Mouse (Mus musculus) erythroblast, embryonic 14.5 days (primary cell): ENCODE results near the gene Zfr2. TPM values are rescaled to one million over a fixed set of nuclear protein-coding genes. Genes with fewer than 3 reads are reported as not detected.
A peak's percentile ranks its signal among the peaks of the same experiment; 100 is the strongest.

Source experiments
- H3K27me3 ChIP-seq: 2 replicates; pipeline ENCODE4 v1.6.1; 2012; ENCODE audit warnings: inconsistent platforms; ENCODE audit not compliant: control insufficient read depth
- H3K36me3 ChIP-seq: 2 replicates; pipeline ENCODE4 v1.6.1; 2012; ENCODE audit warnings: mild to moderate bottlenecking, inconsistent platforms; ENCODE audit not compliant: control insufficient read depth
- H3K4me1 ChIP-seq: 2 replicates; pipeline ENCODE4 v1.6.1; 2012; ENCODE audit warnings: inconsistent platforms; ENCODE audit not compliant: control insufficient read depth
- H3K4me3 ChIP-seq: replicated peaks from 2 replicates; pipeline ENCODE3; 2012; ENCODE audit warnings: moderate library complexity, mild to moderate bottlenecking, inconsistent platforms
- H3K9me3 ChIP-seq: 2 replicates; pipeline ENCODE4 v1.6.1; 2012; ENCODE audit warnings: low read length, inconsistent platforms, mixed read lengths; ENCODE audit not compliant: control insufficient read depth
- GATA1 ChIP-seq: IDR thresholded peaks from 2 replicates; pipeline ENCODE4 v1.6.1; 2012; ENCODE audit warnings: low read length, inconsistent platforms, mixed read lengths
- TAL1 ChIP-seq: IDR thresholded peaks from 3 replicates; pipeline ENCODE4 v1.6.1; 2012; ENCODE audit warnings: low read length, inconsistent platforms, mixed read lengths
- polyA plus RNA-seq: library from polyadenylated mRNA; stranded (reverse); fragments of >175 nt; gene quantifications from 2 replicates; pipeline ENCODE4 v1.2.3, GENCODE M21; 2012

Gene Zfr2
- polyA plus RNA-seq, 1 experiment: not detected

GRCm38 (mm10) chr10:81294442-81294841, 61.5 kb downstream of the Zfr2 start:
- peaks cover 85% of the 10 kb centered on the region for H3K4me1 ChIP-seq
- TF ChIP-seq TAL1 (no peak), GATA1 (no peak)
- H3K9me3 ChIP-seq: no peaks in the 10 kb centered on the region
- peaks cover 4% of the 10 kb centered on the region for H3K27me3 ChIP-seq
- peak overlapping the region; percentile 2 for H3K4me3 ChIP-seq
- peaks cover 28% of the 10 kb centered on the region for H3K36me3 ChIP-seq

- H3K9me3 ChIP-seq: no peaks in the 10 kb centered on the region
- no peak overlapping the region for H3K4me3 ChIP-seq
- peaks cover 88% of the 10 kb centered on the region for H3K4me1 ChIP-seq
- peaks cover 28% of the 10 kb centered on the region for H3K36me3 ChIP-seq
- H3K27me3 ChIP-seq: peaks cover 4% of the 10 kb centered on the region
- no peak for TF ChIP-seq GATA1
- TF ChIP-seq TAL1: no peak
These were observed 62.2 kb downstream of the Zfr2 start for GRCm38 (mm10) chr10:81295185-81295584.

- H3K36me3 ChIP-seq: peaks cover 36% of the 10 kb centered on the region
- peaks cover 90% of the 10 kb centered on the region for H3K4me1 ChIP-seq
- no peak overlapping the region for H3K4me3 ChIP-seq
- TF ChIP-seq TAL1 (no peak), GATA1 (no peak)
- no peaks in the 10 kb centered on the region for H3K9me3 ChIP-seq
- no peaks in the 10 kb centered on the region for H3K27me3 ChIP-seq
These were observed 64.3 kb downstream of the Zfr2 start for GRCm38 (mm10) chr10:81297246-81297645.

GRCm38 (mm10) chr10:81297845-81298244, 64.9 kb downstream of the Zfr2 start:
- Histone ChIP-seq H3K4me1 (peaks cover 92% of the 10 kb centered on the region), H3K4me3 (no peak overlapping the region), H3K27me3 (no peaks in the 10 kb centered on the region), H3K9me3 (no peaks in the 10 kb centered on the region), H3K36me3 (peaks cover 38% of the 10 kb centered on the region)
- TF ChIP-seq GATA1 (no peak), TAL1 (no peak)

- Histone ChIP-seq H3K36me3 (peaks cover 38% of the 10 kb centered on the region), H3K9me3 (no peaks in the 10 kb centered on the region), H3K4me3 (no peak overlapping the region), H3K27me3 (no peaks in the 10 kb centered on the region), H3K4me1 (peaks cover 93% of the 10 kb centered on the region)
- TF ChIP-seq GATA1: no peak
- no peak for TF ChIP-seq TAL1
These were observed 65.6 kb downstream of the Zfr2 start for GRCm38 (mm10) chr10:81298369-81299100.

GRCm38 (mm10) chr10:81299585-81300351, 66.8 kb downstream of the Zfr2 start:
- Histone ChIP-seq H3K27me3 (no peaks in the 10 kb centered on the region), H3K4me1 (peaks cover 90% of the 10 kb centered on the region), H3K4me3 (no peak overlapping the region), H3K36me3 (peaks cover 34% of the 10 kb centered on the region), H3K9me3 (no peaks in the 10 kb centered on the region)
- TF ChIP-seq TAL1 (no peak), GATA1 (no peak)

- no peaks in the 10 kb centered on the region for H3K9me3 ChIP-seq
- H3K4me1 ChIP-seq: peaks cover 88% of the 10 kb centered on the region
- H3K36me3 ChIP-seq: peaks cover 35% of the 10 kb centered on the region
- no peaks in the 10 kb centered on the region for H3K27me3 ChIP-seq
- TF ChIP-seq GATA1: no peak
- no peak for TF ChIP-seq TAL1
- no peak overlapping the region for H3K4me3 ChIP-seq
These were observed 67.5 kb downstream of the Zfr2 start for GRCm38 (mm10) chr10:81300352-81300907.

GRCm38 (mm10) chr10:81301321-81301720, 68.4 kb downstream of the Zfr2 start:
- Histone ChIP-seq H3K27me3 (no peaks in the 10 kb centered on the region), H3K36me3 (peaks cover 35% of the 10 kb centered on the region), H3K4me1 (peaks cover 79% of the 10 kb centered on the region), H3K4me3 (no peak overlapping the region), H3K9me3 (no peaks in the 10 kb centered on the region)
- no peak for TF ChIP-seq TAL1
- TF ChIP-seq GATA1: no peak

Other genes starting within 250 kb of the Zfr2 start
- gene Gng7, start 218.2 kb upstream of the Zfr2 start, polyA plus RNA-seq: not detected in 2 replicates
- gene Diras1, start 207.5 kb upstream of the Zfr2 start, polyA plus RNA-seq: 0.01 TPM in 1 of 2 replicates, not detected in the other
- gene Slc39a3, start 195.7 kb upstream of the Zfr2 start, polyA plus RNA-seq: 1.5 and 1.7 TPM in 2 replicates
- 18.3 and 18.8 TPM in 2 replicates for gene Sgta, start 173.0 kb upstream of the Zfr2 start, polyA plus RNA-seq
- gene Thop1, start 163.1 kb upstream of the Zfr2 start, polyA plus RNA-seq: 5.2 and 5.3 TPM in 2 replicates
- 0.05 and 0.07 TPM in 2 replicates for gene Creb3l3, start 134.3 kb upstream of the Zfr2 start, polyA plus RNA-seq
- gene Map2k2, start 127.2 kb upstream of the Zfr2 start, polyA plus RNA-seq: 89.1 and 93.4 TPM in 2 replicates
- 42.0 and 45.8 TPM in 2 replicates for gene Zbtb7a, start 97.9 kb upstream of the Zfr2 start, polyA plus RNA-seq
- gene Pias4, start 65.2 kb upstream of the Zfr2 start, polyA plus RNA-seq: 13.4 and 16.4 TPM in 2 replicates
- gene Eef2, start 56.5 kb upstream of the Zfr2 start, polyA plus RNA-seq: 124 and 177 TPM in 2 replicates
- gene Dapk3, start 50.1 kb upstream of the Zfr2 start, polyA plus RNA-seq: 8.1 and 8.3 TPM in 2 replicates
- not detected in 2 replicates for gene 4930442H23Rik, start 49.3 kb upstream of the Zfr2 start, polyA plus RNA-seq
- gene Nmrk2, start 31.1 kb upstream of the Zfr2 start, polyA plus RNA-seq: not detected in 2 replicates
- gene Atcay, start 2.3 kb upstream of the Zfr2 start, polyA plus RNA-seq: not detected in 2 replicates
- gene Matk, start 19.8 kb downstream of the Zfr2 start, polyA plus RNA-seq: 0.07 and 0.15 TPM in 2 replicates
- 43.8 and 44.0 TPM in 2 replicates for gene Mrpl54, start 33.8 kb downstream of the Zfr2 start, polyA plus RNA-seq
- 4.6 and 5.7 TPM in 2 replicates for gene Apba3, start 33.8 kb downstream of the Zfr2 start, polyA plus RNA-seq
- gene Tjp3, start 58.4 kb downstream of the Zfr2 start, polyA plus RNA-seq: 0.01 and 0.02 TPM in 2 replicates
- 4.0 and 4.5 TPM in 2 replicates for gene Pip5k1c, start 59.8 kb downstream of the Zfr2 start, polyA plus RNA-seq
- 13.2 and 13.3 TPM in 2 replicates for gene Cactin, start 87.9 kb downstream of the Zfr2 start, polyA plus RNA-seq
- gene Tbxa2r, start 95.6 kb downstream of the Zfr2 start, polyA plus RNA-seq: 0.04 TPM in 1 of 2 replicates, not detected in the other
- gene Gipc3, start 110.1 kb downstream of the Zfr2 start, polyA plus RNA-seq: 0.01 TPM in 1 of 2 replicates, not detected in the other
- 52.7 and 55.8 TPM in 2 replicates for gene Hmg20b, start 117.3 kb downstream of the Zfr2 start, polyA plus RNA-seq
- gene Mfsd12, start 124.3 kb downstream of the Zfr2 start, polyA plus RNA-seq: 6.7 and 7.2 TPM in 2 replicates
- gene 4930404N11Rik, start 132.7 kb downstream of the Zfr2 start, polyA plus RNA-seq: 3.2 and 5.6 TPM in 2 replicates
- gene Fzr1, start 145.4 kb downstream of the Zfr2 start, polyA plus RNA-seq: 62.5 and 67.4 TPM in 2 replicates
- 29.2 and 34.1 TPM in 2 replicates for gene Dohh, start 151.3 kb downstream of the Zfr2 start, polyA plus RNA-seq
- 0.08 and 0.20 TPM in 2 replicates for gene Gm48551, start 151.3 kb downstream of the Zfr2 start, polyA plus RNA-seq
- 0.26 and 0.80 TPM in 2 replicates for gene Gm48552, start 155.8 kb downstream of the Zfr2 start, polyA plus RNA-seq
- 0.09 TPM in 1 of 2 replicates, not detected in the other for gene Smim24, start 159.9 kb downstream of the Zfr2 start, polyA plus RNA-seq
- 0.55 and 0.94 TPM in 2 replicates for gene Nfic, start 222.5 kb downstream of the Zfr2 start, polyA plus RNA-seq
- not detected in 2 replicates for gene Celf5, start 249.6 kb downstream of the Zfr2 start, polyA plus RNA-seq